Mouse (Mus musculus) ES-E14 (cell line): ENCODE measurements at regions not wholly inside any gene's neighbourhood (a gene's known extent, or its start where the extent isn't known, plus 50 kb on each side); places are given as distances from the start of the nearest gene placed in this dataset.

Source experiments
- CHD2 ChIP-seq: IDR thresholded peaks from 2 replicates; pipeline ENCODE4 v1.6.1; 2014; ENCODE audit warnings: mild to moderate bottlenecking, low read depth, low read length, inconsistent platforms
- HCFC1 ChIP-seq: IDR thresholded peaks from 2 replicates; pipeline ENCODE4 v1.6.1; 2012; ENCODE audit warnings: low read length, inconsistent platforms, borderline replicate concordance; ENCODE audit not compliant: insufficient read depth
- MAFK ChIP-seq: IDR thresholded peaks from 2 replicates; pipeline ENCODE4 v1.6.1; 2014; ENCODE audit warnings: mild to moderate bottlenecking, low read depth, low read length, inconsistent platforms; ENCODE audit not compliant: insufficient read depth
- ZC3H11A ChIP-seq: IDR thresholded peaks from 2 replicates; pipeline ENCODE4 v1.6.1; 2012; ENCODE audit warnings: low read depth, mild to moderate bottlenecking, inconsistent platforms, low read length, borderline replicate concordance
- ZNF384 ChIP-seq: IDR thresholded peaks from 2 replicates; pipeline ENCODE4 v1.6.1; 2012; ENCODE audit warnings: low read depth, low read length, inconsistent platforms

DNA sequence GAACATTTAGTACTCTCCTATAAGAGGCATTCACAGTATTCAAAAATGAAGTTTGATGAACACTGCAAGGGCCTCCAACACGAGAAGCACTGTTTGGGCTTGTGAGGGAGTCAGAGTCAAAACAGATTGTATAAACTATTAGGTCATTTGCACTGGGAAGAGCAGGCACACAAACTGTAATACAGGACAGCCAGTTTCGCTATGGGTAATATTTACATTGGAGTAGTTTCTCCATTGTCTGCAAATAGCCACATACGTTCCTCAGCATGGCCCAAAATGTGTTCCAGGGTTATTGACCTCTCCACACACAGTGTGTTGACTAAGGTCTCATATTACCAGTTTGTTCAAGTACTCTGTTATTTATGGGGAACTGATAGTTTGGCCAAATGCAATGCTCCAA lies 173.7 kb upstream of the Camk1g start:
- no peak for TF ChIP-seq HCFC1
- TF ChIP-seq MAFK, result no peak
- TF ChIP-seq ZC3H11A, result no peak
- TF ChIP-seq CHD2, result no peak
- no peak for TF ChIP-seq ZNF384
